Mouse (Mus musculus) ES-Bruce4 (cell line): ENCODE data around the gene Prss8.

Experiments
- CTCF ChIP-seq: IDR thresholded peaks from one replicate; pipeline ENCODE4 v1.8.1; 2011; ENCODE audit warnings: low read depth, low read length
- EP300 ChIP-seq: IDR thresholded peaks from 2 replicates; pipeline ENCODE4 v1.6.1; 2011; ENCODE audit warnings: low read depth, low read length; ENCODE audit not compliant: insufficient read depth

DNA sequence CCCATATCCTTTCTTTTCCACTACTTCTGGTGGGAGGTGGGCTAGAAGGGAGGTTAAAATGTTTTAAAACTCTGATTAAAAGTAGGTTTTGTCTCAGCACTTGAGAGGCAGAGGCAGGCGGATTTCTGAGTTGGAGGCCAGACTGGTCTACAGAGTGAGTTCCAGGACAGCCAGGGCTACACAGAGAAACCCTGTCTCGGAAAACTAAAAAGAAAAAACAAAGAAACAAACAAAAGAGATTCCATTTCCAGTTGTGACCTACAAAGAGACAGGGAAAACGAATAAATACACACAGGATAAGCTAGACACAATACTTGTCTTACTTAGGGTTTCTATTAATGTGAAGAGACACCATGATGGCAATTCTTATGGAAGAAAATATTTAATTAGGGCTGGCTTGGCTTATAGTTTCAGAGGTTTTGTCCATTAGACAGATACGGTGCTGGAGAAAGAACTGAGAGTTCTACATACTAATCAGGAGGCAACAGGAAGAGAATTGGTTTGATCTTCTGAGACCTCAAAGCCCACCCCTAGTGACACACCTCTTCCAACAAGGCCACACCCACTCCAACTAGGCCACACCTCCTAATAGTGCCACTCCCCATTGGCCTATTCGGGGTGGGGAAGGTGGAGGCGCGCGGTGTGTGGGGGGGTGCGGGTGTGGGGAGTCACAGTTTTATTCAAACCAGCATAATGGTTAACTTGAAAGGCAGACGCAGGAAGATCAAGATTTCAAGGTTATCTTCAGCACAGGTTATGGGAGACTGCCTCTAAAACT lies 31.5 kb downstream of the Prss8 start:
- TF ChIP-seq EP300 (no peak), CTCF (no peak)
